Mouse (Mus musculus) spleen, adult 2 months (tissue): ENCODE data around the gene Csf2rb.
"Not testable (repeated sequence)": the region's sequence is repeated elsewhere in the genome, so short reads cannot be mapped to it uniquely, and the experiment has no call there.

Experiments used
- CTCF ChIP-seq: fragments of 200-500 bp; IDR thresholded peaks from 2 replicates; pipeline ENCODE4 v1.5.1; 2011; ENCODE audit warnings: mild to moderate bottlenecking, inconsistent platforms; ENCODE audit not compliant: insufficient read depth, insufficient read length, insufficient replicate concordance; ENCODE audit errors: extremely low read depth
- POLR2A ChIP-seq: fragments of 200-500 bp; IDR thresholded peaks from 2 replicates; pipeline ENCODE4 v1.6.1; 2011; ENCODE audit warnings: low read depth, low read length, inconsistent platforms

- not testable (repeated sequence) for TF ChIP-seq CTCF, POLR2A
Measured at GRCm38 (mm10) chr15:78289775-78290174, 35.8 kb upstream of the Csf2rb start.
